Mouse (Mus musculus) small intestine, adult 2 months (tissue): Measurements from ENCODE around the gene Mastl. TPM values are rescaled to one million over a fixed set of nuclear protein-coding genes. Genes with fewer than 3 reads are reported as not detected.

Experiments used
- H3K27ac ChIP-seq: fragments of 200-500 bp; 2 replicates; pipeline ENCODE4 v1.5.1; 2012; ENCODE audit warnings: low read depth, low read length, control low read depth, inconsistent platforms; ENCODE audit not compliant: insufficient read depth
- H3K27me3 ChIP-seq: fragments of 200-500 bp; 2 replicates; pipeline ENCODE4 v1.6.1; 2012; ENCODE audit warnings: mild to moderate bottlenecking, moderate library complexity, low read length, inconsistent platforms; ENCODE audit not compliant: control insufficient read depth, insufficient read depth
- H3K36me3 ChIP-seq: fragments of 200-500 bp; 2 replicates; pipeline ENCODE4 v1.6.1; 2012; ENCODE audit warnings: mild to moderate bottlenecking, low read length, control low read depth, inconsistent platforms; ENCODE audit not compliant: control insufficient read depth, insufficient read depth
- H3K4me1 ChIP-seq: fragments of 200-500 bp; 2 replicates; pipeline ENCODE4 v1.6.1; 2012; ENCODE audit warnings: low read length, inconsistent platforms, mixed read lengths; ENCODE audit not compliant: control insufficient read depth, insufficient read depth, insufficient read length
- H3K4me3 ChIP-seq: fragments of 200-500 bp; 2 replicates; pipeline ENCODE4 v1.5.1; 2012; ENCODE audit warnings: low read depth, mild to moderate bottlenecking, control low read depth, inconsistent platforms, low read length, moderate library complexity
- CTCF ChIP-seq: fragments of 200-500 bp; IDR thresholded peaks from 2 replicates; pipeline ENCODE4 v1.5.1; 2012; ENCODE audit warnings: low read depth, mild to moderate bottlenecking, control low read depth, inconsistent platforms, low read length, moderate library complexity, mixed read lengths; ENCODE audit not compliant: insufficient replicate concordance, insufficient read length; ENCODE audit errors: extremely low read depth
- POLR2A ChIP-seq: fragments of 200-500 bp; IDR thresholded peaks from 2 replicates; pipeline ENCODE4 v1.6.1; 2012; ENCODE audit warnings: low read depth, mild to moderate bottlenecking, control low read depth, inconsistent platforms, low read length, moderate library complexity
- WGBS: fragments of 180-500 bp; shearing (Covaris S2); methylation state at CpG from one replicate; pipeline ENCODE4 v1.1.7; 2018; 5-methylcytosine and 5-hydroxymethylcytosine counted together
- polyA plus RNA-seq: library from polyadenylated mRNA; depleted of rRNA; stranded (reverse); fragments of >200 nt; gene quantifications from 2 replicates; pipeline ENCODE4 v1.2.3, GENCODE M21; 2012; rRNA removed

The Mastl gene
- polyA plus RNA-seq, 1 experiment: 0.37 TPM

DNA sequence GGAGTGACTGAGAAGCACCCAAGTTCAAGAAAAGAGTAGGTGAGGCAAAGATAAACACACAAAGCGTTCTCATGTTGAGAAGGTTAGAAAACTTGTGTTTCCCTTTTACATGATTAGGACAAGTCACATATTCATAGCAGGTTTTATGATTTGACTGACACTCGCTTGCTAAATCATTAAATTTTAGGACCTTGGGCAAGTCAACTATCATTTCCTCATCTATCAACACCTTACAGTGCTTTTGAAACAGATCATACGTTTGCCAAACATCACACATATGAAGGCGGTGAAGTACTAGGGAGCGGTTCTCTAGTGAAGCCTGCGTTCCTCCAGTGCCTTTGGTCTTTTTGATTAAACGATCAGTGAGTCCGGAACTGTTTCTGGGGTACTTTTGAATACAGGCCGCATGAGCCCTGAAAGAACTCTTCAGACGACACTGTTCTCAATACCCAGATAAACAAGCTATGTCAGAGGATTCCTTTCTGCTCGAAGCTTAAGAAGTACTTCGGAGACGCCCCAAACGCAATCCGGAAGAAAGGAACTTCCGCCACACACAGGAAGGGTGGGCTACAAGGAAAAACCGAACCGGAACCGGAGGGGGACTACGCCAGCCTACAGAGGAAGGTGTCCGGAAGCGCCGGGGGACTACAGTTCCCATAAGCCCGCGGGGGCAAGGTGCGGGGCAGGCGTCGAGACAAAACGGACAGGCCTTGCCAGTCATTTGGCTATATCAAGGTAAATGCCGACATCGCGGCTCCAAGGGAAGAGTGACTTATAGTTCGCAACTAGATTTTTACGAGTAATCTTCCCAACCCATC, 88.1 kb downstream of the Mastl start, which contains the start of gene Acbd5:
Gene Acbd5, plus strand, starts transcription at position 616 of the 818 bp plus-strand sequence.
- Histone ChIP-seq H3K27me3 (no peaks in the 10 kb centered on the region), H3K4me1 (no peaks in the 10 kb centered on the region), H3K36me3 (no peaks in the 10 kb centered on the region), H3K4me3 (peak within 1 kb of the TSS; percentile 78), H3K27ac (peak within 1 kb of the TSS; percentile 98)
- TF ChIP-seq POLR2A (peak; percentile 93), CTCF (no peak)
- WGBS: 2% methylated on average over 34 of the region's 34 CpGs

Other genes with a start within 250 kb of the Mastl start
- 56.2 and 118 TPM in 2 replicates for gene Abi1, start 115.8 kb downstream of the Mastl start, polyA plus RNA-seq
- gene Acbd5, start 87.9 kb downstream of the Mastl start, polyA plus RNA-seq: 4.3 and 7.8 TPM in 2 replicates
- 0.53 and 0.85 TPM in 2 replicates for gene Yme1l1, start 345 bp upstream of the Mastl start, polyA plus RNA-seq
- gene 4931423N10Rik, start 51.5 kb upstream of the Mastl start, polyA plus RNA-seq: not detected in 2 replicates
- gene Nxph2, start 165.2 kb upstream of the Mastl start, polyA plus RNA-seq: 0.08 TPM in 1 of 2 replicates, not detected in the other